Mouse (Mus musculus) hindbrain, embryonic 11.5 days (tissue): ENCODE results near the gene Usp30. TPM values are rescaled to one million over a fixed set of nuclear protein-coding genes. Genes with fewer than 3 reads are reported as not detected.

Experiments used
- ATAC-seq: fragments of 200-750 bp; cut with Nextera tagmentation; 2 replicates; pipeline ENCODE4 v1.8.0; 2017; ENCODE audit warnings: mild to moderate bottlenecking, moderate TSS enrichment, moderate library complexity; ENCODE audit not compliant: low FRiP score
- DNase-seq: peaks from one replicate; pipeline ENCODE4 v3.0.0-alpha.2; 2015; ENCODE audit warnings: low spot score
- H3K27ac ChIP-seq: fragments of 300-500 bp; sonication (generic); 2 replicates; pipeline ENCODE4 v1.5.1; 2014; ENCODE audit warnings: mild to moderate bottlenecking, low read depth, low read length
- H3K27me3 ChIP-seq: fragments of 300-500 bp; sonication (generic); 2 replicates; pipeline ENCODE4 v1.6.1; 2014; ENCODE audit warnings: mild to moderate bottlenecking, low read length, moderate library complexity, mixed read lengths; ENCODE audit not compliant: control insufficient read depth, insufficient read depth
- H3K36me3 ChIP-seq: fragments of 300-500 bp; sonication (generic); 2 replicates; pipeline ENCODE4 v1.6.1; 2014; ENCODE audit warnings: mild to moderate bottlenecking, low read length, moderate library complexity, mixed read lengths; ENCODE audit not compliant: control insufficient read depth, insufficient read depth
- H3K4me1 ChIP-seq: fragments of 300-500 bp; sonication (generic); replicated peaks from 2 replicates; pipeline ENCODE4 v1.6.1; 2014; ENCODE audit warnings: low read length, mixed read lengths; ENCODE audit not compliant: control insufficient read depth, insufficient read depth
- H3K4me2 ChIP-seq: fragments of 300-500 bp; sonication (generic); replicated peaks from 2 replicates; pipeline ENCODE4 v1.6.1; 2014; ENCODE audit warnings: mild to moderate bottlenecking, low read depth, low read length
- H3K4me3 ChIP-seq: fragments of 300-500 bp; sonication (generic); 2 replicates; pipeline ENCODE4 v1.5.1; 2014; ENCODE audit warnings: low read depth, low read length
- H3K9ac ChIP-seq: fragments of 300-500 bp; sonication (generic); 2 replicates; pipeline ENCODE4 v1.6.1; 2014; ENCODE audit warnings: low read depth, low read length
- H3K9me3 ChIP-seq: fragments of 300-500 bp; sonication (generic); 2 replicates; pipeline ENCODE4 v1.6.1; 2016; ENCODE audit warnings: low read length; ENCODE audit not compliant: control insufficient read depth
- WGBS: fragments of 180-500 bp; shearing (Covaris S2); extraction: QIAGEN DNeasy Blood & Tissue Kit; methylation state at CpG from one replicate; pipeline ENCODE4 v1.1.7; 2014; 5-methylcytosine and 5-hydroxymethylcytosine counted together
- polyA plus RNA-seq: library from polyadenylated mRNA; unstranded; fragments of >200 nt; fragmentation: Nextera tagmentation; extraction: Ambion mirVana; gene quantifications from 2 replicates; pipeline ENCODE4 v1.2.1, GENCODE M21; 2014

Gene Usp30
- polyA plus RNA-seq, 1 experiment from 2014 or later, result 11.1 TPM

DNA sequence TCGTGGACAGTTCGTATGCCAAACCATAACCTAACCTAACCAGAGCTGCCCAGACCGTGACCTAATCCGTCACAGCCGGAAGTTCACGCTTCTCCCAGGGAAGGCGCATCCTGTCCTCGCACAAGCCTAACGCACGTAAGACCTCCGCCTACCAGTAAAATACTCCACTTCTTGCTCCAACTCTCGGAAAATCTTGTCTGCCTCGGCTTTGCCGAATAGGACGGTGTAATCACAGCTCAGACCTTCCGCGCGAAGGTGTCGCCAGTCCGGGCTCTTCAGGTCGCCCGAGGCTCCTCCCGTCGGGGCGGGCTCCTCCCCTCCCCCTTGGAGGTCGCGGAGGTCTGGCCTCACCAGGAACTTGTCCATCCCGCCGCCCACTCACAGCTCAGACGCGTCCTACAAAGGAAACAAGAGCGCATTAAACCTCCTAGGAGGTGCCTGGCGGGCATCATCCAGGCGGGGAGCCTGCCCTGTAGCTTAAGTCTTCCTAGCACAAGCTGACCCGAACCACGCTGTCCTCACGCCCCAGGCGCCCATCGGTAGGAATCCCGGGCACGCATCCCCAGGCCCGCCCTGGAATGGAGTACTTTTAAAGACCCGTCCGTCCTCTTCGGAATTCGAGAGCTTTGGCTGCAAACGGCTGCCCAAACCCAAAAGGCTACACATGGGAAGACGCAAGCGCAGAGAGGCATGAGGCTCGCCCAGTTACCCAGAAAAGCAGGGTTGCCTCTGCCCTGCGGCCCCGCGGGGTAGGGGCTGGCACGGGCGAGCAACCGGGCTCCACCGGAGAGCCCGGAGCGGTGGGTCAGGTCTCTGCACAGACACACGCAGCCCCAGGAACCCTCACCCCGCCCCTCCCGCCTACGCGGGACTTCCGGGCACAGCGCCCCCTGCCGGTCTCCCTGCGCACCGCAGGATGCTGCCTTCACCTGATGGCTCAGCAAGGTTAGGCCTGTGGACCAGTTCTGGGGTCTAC lies 62.4 kb downstream of the Usp30 start, which contains the start of gene Alkbh2:
Alkbh2 (minus strand) TSS at position 845 of the 976 bp plus-strand sequence.
- Histone ChIP-seq H3K9me3 (no peaks in the 10 kb centered on the region), H3K4me1 (0 out of 2 replicates have a peak, but pooled peaks cover 2% of the 10 kb centered on the region), H3K27ac (peak within 1 kb of the TSS; percentile 83), H3K4me3 (peak within 1 kb of the TSS; percentile 59), H3K9ac (peak within 1 kb of the TSS; percentile 73), H3K27me3 (no peaks in the 10 kb centered on the region), H3K36me3 (peaks cover 4% of the 10 kb centered on the region; the same call in 1 of the 2 replicates), H3K4me2 (peak within 1 kb of the TSS; percentile 91)
- ATAC-seq, result peak; percentile 46
- under 1% methylated on average over 69 of the region's 69 CpGs for WGBS
- DNase-seq, result peak; percentile 96

DNA sequence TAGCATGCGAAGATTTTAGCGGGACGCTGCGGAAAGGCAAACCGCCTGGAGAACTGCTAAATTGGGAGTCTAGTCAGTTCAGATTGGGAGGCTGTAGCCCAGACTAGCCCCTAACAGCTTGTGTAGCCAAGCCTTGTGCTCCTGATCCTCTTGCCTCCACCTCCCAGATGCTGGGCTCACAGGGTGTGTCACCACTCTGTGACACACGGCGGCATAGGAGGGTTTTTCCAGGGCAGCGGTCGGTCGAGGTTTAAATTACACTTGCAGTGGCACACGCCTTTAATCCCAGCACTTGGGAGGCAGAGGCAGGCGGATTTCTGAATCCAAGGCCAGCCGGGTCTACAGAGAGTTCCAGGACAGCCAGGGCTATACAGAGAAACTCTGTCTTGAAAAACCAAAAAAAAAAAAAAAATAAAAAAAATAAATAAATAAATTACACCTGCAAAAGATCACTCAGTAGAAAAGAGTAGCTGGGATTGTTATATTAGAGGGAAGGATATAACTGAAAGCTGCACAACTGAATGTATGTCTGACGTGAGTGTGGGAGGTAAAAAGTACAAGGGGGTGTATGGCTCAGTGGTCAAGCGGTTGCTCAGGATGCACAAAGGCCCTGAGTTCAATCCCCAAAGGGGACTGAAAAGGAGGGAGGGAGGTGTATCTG lies 64.4 kb downstream of the Usp30 start:
- peak overlapping the region; percentile 99 for H3K4me2 ChIP-seq

DNA sequence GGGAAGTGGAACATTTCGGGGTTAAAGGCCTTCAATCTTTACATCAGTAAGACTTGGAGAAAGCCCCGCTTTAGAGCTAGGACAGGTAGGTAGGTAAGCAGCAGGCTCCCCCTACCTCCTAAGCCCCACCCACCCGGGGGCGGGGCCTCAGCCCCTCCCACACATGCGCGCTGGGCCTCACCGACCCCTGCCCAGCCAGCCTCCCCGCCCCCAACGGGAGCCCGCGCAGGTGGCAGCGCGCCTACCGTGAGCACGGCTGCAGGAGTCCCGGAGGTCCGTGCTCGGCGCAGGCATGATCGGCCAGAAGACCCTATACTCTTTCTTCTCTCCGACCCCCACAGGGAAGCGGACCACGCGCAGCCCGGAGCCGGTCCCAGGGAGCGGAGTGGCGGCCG lies 64.9 kb downstream of the Usp30 start, which contains the start of gene Ung:
Ung (plus strand) TSS at position 176 of the 395 bp plus-strand sequence.
- 0 out of 2 replicates have a peak, but pooled peaks cover 2% of the 10 kb centered on the region for H3K4me1 ChIP-seq
- no peaks in the 10 kb centered on the region for H3K27me3 ChIP-seq
- H3K4me3 ChIP-seq, result peak within 1 kb of the TSS; percentile 81
- H3K27ac ChIP-seq, result peak within 1 kb of the TSS; percentile 1; the same call in 1 of the 2 replicates
- H3K36me3 ChIP-seq, result no peaks in the 10 kb centered on the region
- no peaks in the 10 kb centered on the region for H3K9me3 ChIP-seq
- peak; percentile 53 for ATAC-seq
- peak within 1 kb of the TSS; percentile 99 for H3K4me2 ChIP-seq
- peak; percentile 87 for DNase-seq
- peak within 1 kb of the TSS; percentile 54 for H3K9ac ChIP-seq
- 1% methylated on average over 20 of the region's 29 CpGs for WGBS

More for the DNA sequence above, 64.4 kb downstream of the Usp30 start:
- Histone ChIP-seq H3K27me3 (no peaks in the 10 kb centered on the region), H3K4me3 (peak overlapping the region; percentile 81), H3K36me3 (no peaks in the 10 kb centered on the region), H3K4me1 (0 out of 2 replicates have a peak, but pooled peaks cover 2% of the 10 kb centered on the region), H3K9ac (no peak overlapping the region), H3K27ac (no peak overlapping the region), H3K9me3 (no peaks in the 10 kb centered on the region)
- ATAC-seq, result no peak
- no peak for DNase-seq
- WGBS, result 80% methylated on average over 15 of the region's 15 CpGs

DNA sequence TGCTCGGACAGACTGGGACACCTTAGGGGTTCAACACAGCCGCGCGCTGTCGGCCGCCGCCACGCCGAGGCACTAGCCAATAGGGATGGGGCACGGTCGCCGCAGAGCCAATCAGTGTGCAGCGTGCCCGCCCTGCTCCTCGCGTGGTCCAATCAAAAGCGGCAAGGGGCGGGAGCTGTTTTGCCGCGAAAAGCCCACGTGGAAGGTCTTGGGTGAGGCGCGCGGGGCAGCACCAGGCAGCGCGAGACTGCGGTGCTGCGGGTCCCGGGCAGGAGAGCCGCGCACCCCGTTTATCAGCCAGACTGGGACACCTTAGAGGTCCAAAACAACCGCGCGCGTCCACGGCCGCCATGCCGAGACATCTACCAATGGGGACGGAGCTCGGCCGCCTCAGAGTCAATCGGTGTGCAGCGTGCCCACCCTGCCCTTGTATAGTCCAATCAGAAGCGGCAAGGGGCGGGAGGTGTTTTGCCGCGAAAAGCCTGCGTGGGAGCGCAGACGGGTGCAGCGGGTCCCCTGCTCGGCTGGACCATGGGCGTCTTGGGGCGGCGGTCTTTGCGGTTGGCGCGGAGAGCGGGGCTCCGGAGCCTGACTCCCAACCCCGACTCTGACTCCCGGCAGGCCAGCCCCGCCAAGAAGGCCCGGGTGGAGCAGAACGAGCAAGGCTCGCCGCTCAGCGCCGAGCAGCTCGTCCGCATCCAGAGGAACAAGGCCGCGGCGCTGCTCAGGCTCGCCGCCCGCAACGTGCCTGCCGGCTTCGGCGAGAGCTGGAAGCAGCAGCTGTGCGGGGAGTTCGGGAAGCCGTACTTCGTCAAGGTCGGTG lies 65.6 kb downstream of the Usp30 start:
- H3K27me3 ChIP-seq, result no peaks in the 10 kb centered on the region
- H3K4me2 ChIP-seq, result peak overlapping the region; percentile 99
- under 1% methylated on average over 82 of the region's 87 CpGs for WGBS
- no peaks in the 10 kb centered on the region for H3K9me3 ChIP-seq
- no peak overlapping the region; the same call in 1 of the 2 replicates for H3K27ac ChIP-seq
- ATAC-seq (peak; percentile 98), DNase-seq (peak; percentile 92)
- H3K4me1 ChIP-seq, result 0 out of 2 replicates have a peak, but pooled peaks cover 2% of the 10 kb centered on the region
- peak overlapping the region; percentile 54 for H3K9ac ChIP-seq
- H3K36me3 ChIP-seq, result no peaks in the 10 kb centered on the region
- H3K4me3 ChIP-seq, result peak overlapping the region; percentile 81

DNA sequence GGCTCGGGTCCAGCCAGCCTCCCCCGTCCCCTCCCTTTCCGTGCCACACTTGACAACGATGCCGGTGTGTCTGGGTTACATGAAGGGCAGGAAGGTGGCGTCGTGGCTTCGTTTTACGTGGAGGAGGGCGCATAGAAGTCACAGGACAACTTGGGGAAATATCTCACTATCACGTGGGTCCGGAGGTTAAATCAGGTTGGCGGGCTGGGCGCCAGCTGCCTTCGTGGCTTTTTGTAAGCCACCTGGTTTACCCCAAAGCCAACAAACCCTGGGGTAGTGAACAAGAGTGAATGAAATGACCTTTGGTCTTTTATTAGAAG lies 66.2 kb downstream of the Usp30 start:
- no peaks in the 10 kb centered on the region for H3K27me3 ChIP-seq
- ATAC-seq (no peak), DNase-seq (no peak)
- 0 out of 2 replicates have a peak, but pooled peaks cover 2% of the 10 kb centered on the region for H3K4me1 ChIP-seq
- H3K27ac ChIP-seq, result no peak overlapping the region
- WGBS, result 0% methylated on average over 15 of the region's 15 CpGs
- H3K36me3 ChIP-seq, result no peaks in the 10 kb centered on the region
- peak overlapping the region; percentile 81 for H3K4me3 ChIP-seq
- H3K9me3 ChIP-seq, result no peaks in the 10 kb centered on the region
- peak overlapping the region; percentile 99 for H3K4me2 ChIP-seq
- H3K9ac ChIP-seq, result peak overlapping the region; percentile 54

DNA sequence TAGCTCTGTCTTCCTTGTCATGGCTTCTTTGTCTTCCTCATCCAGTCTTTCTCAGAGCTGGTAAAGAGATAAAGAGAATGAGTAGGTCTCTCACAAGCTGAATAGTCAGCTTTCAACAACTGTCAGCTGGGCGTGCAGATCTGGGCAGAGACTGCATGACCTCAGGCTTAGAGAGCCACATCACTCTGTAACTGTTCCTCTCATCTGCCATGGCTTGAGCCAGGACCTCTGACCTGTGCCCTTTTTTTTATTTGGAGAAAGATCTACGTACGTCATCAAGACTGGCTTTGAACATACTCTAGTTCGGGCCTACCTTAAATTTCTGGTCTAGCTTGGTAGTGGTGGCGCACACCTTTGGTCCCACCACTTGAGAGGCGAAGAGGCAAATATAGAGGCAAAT lies 67.6 kb downstream of the Usp30 start:
- 73% methylated on average over 6 of the region's 6 CpGs for WGBS
- no peak overlapping the region for H3K27ac ChIP-seq
- H3K36me3 ChIP-seq, result no peaks in the 10 kb centered on the region
- H3K4me1 ChIP-seq, result 0 out of 2 replicates have a peak, but pooled peaks cover 2% of the 10 kb centered on the region
- no peak overlapping the region for H3K9ac ChIP-seq
- H3K4me2 ChIP-seq, result no peak overlapping the region
- DNase-seq (no peak), ATAC-seq (no peak)
- no peaks in the 10 kb centered on the region for H3K27me3 ChIP-seq
- no peaks in the 10 kb centered on the region for H3K9me3 ChIP-seq
- H3K4me3 ChIP-seq, result no peak overlapping the region

DNA sequence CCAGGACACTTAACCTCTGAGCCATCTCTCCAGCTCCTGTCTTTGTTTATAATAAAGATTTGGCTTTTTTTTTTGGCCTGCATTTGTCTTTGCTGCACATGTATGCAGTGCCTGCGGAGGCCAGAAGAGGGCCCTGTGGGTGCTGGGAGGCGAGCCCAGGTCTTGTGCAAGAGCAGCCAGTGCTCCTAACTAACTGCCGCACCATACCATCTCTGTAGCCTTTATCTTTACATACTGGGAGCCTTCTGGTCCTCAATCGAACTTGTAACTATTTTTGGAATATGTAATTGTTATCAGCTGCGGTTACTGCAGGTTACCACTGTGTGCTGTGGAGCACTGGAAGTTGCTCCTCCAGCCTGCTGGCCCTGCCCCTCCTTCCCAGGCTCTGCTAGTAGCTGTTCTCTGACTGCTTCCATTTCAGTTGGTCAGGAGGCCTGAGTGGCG lies 68.9 kb downstream of the Usp30 start:
- no peak overlapping the region for H3K4me2 ChIP-seq
- no peaks in the 10 kb centered on the region for H3K36me3 ChIP-seq
- no peak overlapping the region for H3K4me3 ChIP-seq
- 0 out of 2 replicates have a peak, but pooled peaks cover 2% of the 10 kb centered on the region for H3K4me1 ChIP-seq
- H3K27me3 ChIP-seq, result no peaks in the 10 kb centered on the region
- 78% methylated on average over 6 of the region's 6 CpGs for WGBS
- no peak overlapping the region for H3K9ac ChIP-seq
- no peak for ATAC-seq
- H3K27ac ChIP-seq, result no peak overlapping the region
- H3K9me3 ChIP-seq, result no peaks in the 10 kb centered on the region
- peak; percentile 46 for DNase-seq

DNA sequence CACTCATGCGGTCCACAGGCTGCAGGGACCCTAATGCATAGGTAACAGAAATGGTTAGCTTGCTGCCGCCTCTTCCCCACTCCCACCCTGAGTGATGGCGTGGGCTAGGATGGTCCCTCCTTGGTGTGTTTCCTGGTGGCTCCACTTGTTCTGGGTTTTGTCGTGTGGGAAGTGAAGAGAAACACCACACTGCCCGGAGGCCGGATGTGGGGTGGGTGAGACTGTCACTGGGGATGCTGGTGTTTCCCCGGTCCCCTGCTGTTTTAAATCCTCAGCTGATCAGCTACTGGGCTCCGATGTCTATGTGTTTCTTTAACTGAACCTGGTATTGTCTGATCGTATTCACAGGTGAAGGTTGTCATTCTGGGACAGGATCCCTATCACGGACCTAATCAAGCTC lies 70.3 kb downstream of the Usp30 start:
- H3K36me3 ChIP-seq, result no peaks in the 10 kb centered on the region
- WGBS, result 91% methylated on average over 10 of the region's 10 CpGs

More for the DNA sequence above, 70.3 kb downstream of the Usp30 start:
- Histone ChIP-seq H3K9me3 (no peaks in the 10 kb centered on the region), H3K9ac (no peak overlapping the region), H3K4me1 (no peaks in the 10 kb centered on the region), H3K27ac (no peak overlapping the region), H3K4me2 (no peak overlapping the region), H3K4me3 (no peak overlapping the region), H3K27me3 (no peaks in the 10 kb centered on the region)
- ATAC-seq (no peak), DNase-seq (no peak)
